In genomic region chr10:62101504-62102439, GRCm38 (mm10) we compare ENCODE assay signal across 8 mouse cellular contexts. TPM values are rescaled to one million over a fixed set of nuclear protein-coding genes. Genes with fewer than 3 reads are reported as not detected.
DNase-seq lines count a peak whose midpoint lies in the region; ATAC-seq and TF ChIP-seq lines count a peak whose summit lies in the region.

No protein-coding gene starts in this region.

- peak; percentile 85 for TF ChIP-seq CTCF in kidney, adult 2 months (conservative IDR thresholded peaks at IDR 0.05; ENCODE audit: insufficient read depth, insufficient read length, low read depth, low read length)

- DNase-seq in heart, embryonic 10.5 days (ENCODE audit: low spot score) = no peak
- peak; percentile 95 to 97 for DNase-seq in cerebellum, postnatal 10 days
- DNase-seq in frontal cortex, postnatal 14 days (ENCODE audit: low spot score in 2 of 2) = peak; percentile 84 to 86
- DNase-seq in kidney, adult 2 months = peak; percentile 67
- peak; percentile 82 for DNase-seq in limb, embryonic 10.5 days (ENCODE audit: low spot score)
- peak; percentile 46 for DNase-seq in splenic B cell, adult 2 months (ENCODE audit: low read depth, low spot score)

- no peak overlapping the region for H3K27ac ChIP-seq in heart, embryonic 16.5 days (ENCODE audit: low read length)
- no peak overlapping the region for H3K27ac ChIP-seq in heart, embryonic 10.5 days
- H3K27ac ChIP-seq in kidney, adult 2 months (ENCODE audit: insufficient read depth, low read depth, low read length) = no peak overlapping the region
- H3K27ac ChIP-seq in limb, embryonic 10.5 days = no peak overlapping the region
- peak overlapping the region; percentile 97 for H3K27ac ChIP-seq in midbrain, embryonic 16.5 days (ENCODE audit: low read length)

- H3K36me3 ChIP-seq in heart, embryonic 16.5 days (ENCODE audit: control insufficient read depth, insufficient read depth) = no peaks in the 10 kb centered on the region
- H3K36me3 ChIP-seq in heart, embryonic 10.5 days = no peaks in the 10 kb centered on the region
- H3K36me3 ChIP-seq in kidney, adult 2 months (ENCODE audit: control insufficient read depth, insufficient read depth, low read length) = no peaks in the 10 kb centered on the region
- H3K36me3 ChIP-seq in limb, embryonic 10.5 days = no peaks in the 10 kb centered on the region
- no peaks in the 10 kb centered on the region for H3K36me3 ChIP-seq in midbrain, embryonic 16.5 days (ENCODE audit: control insufficient read depth, insufficient read depth, low read length)
- no peaks in the 10 kb centered on the region for H3K36me3 ChIP-seq in splenic B cell, adult 2 months (ENCODE audit: control insufficient read depth, insufficient read depth, low read length, poor library complexity, severe bottlenecking)

- H3K4me1 ChIP-seq in heart, embryonic 16.5 days (ENCODE audit: control insufficient read depth, insufficient read depth, low read length) = no peaks in the 10 kb centered on the region
- H3K4me1 ChIP-seq in heart, embryonic 10.5 days = no peaks in the 10 kb centered on the region
- no peaks in the 10 kb centered on the region for H3K4me1 ChIP-seq in kidney, adult 2 months (ENCODE audit: control insufficient read depth, insufficient read depth, low read length)
- peaks cover 23% of the 10 kb centered on the region for H3K4me1 ChIP-seq in limb, embryonic 10.5 days
- peaks cover 24% of the 10 kb centered on the region for H3K4me1 ChIP-seq in midbrain, embryonic 16.5 days (ENCODE audit: control insufficient read depth, insufficient read depth, low read length)

- TF ChIP-seq POLR2A in kidney, adult 2 months (IDR thresholded peaks at IDR 0.05; ENCODE audit: low read depth, low read length) = no peak

- H3K9ac ChIP-seq in heart, embryonic 16.5 days (ENCODE audit: low read length) = no peak overlapping the region
- no peak overlapping the region for H3K9ac ChIP-seq in midbrain, embryonic 16.5 days (ENCODE audit: low read depth, low read length)

- H3K4me3 ChIP-seq in heart, embryonic 16.5 days (ENCODE audit: low read length) = no peak overlapping the region
- no peak overlapping the region for H3K4me3 ChIP-seq in heart, embryonic 10.5 days
- H3K4me3 ChIP-seq in kidney, adult 2 months (ENCODE audit: insufficient read depth, low read depth, low read length) = no peak overlapping the region
- no peak overlapping the region for H3K4me3 ChIP-seq in limb, embryonic 10.5 days
- no peak overlapping the region for H3K4me3 ChIP-seq in midbrain, embryonic 16.5 days (ENCODE audit: low read depth, low read length)

- no peak overlapping the region for H3K4me2 ChIP-seq in heart, embryonic 16.5 days (ENCODE audit: low read depth, low read length)
- peak overlapping the region; percentile 30; the same call in 1 of the 2 replicates for H3K4me2 ChIP-seq in midbrain, embryonic 16.5 days (ENCODE audit: low read length)

- no peaks in the 10 kb centered on the region for H3K9me3 ChIP-seq in heart, embryonic 16.5 days (replicated peaks; ENCODE audit: control insufficient read depth, low read length)
- no peaks in the 10 kb centered on the region for H3K9me3 ChIP-seq in heart, embryonic 10.5 days
- no peaks in the 10 kb centered on the region for H3K9me3 ChIP-seq in limb, embryonic 10.5 days (replicated peaks)
- H3K9me3 ChIP-seq in midbrain, embryonic 16.5 days (replicated peaks; ENCODE audit: control insufficient read depth, low read length, poor library complexity, severe bottlenecking) = no peaks in the 10 kb centered on the region

- WGBS in heart, embryonic 16.5 days = 13% methylated on average over 7 of the region's 7 CpGs
- WGBS in heart, embryonic 10.5 days = 17% methylated on average over 7 of the region's 7 CpGs
- WGBS in kidney, adult 2 months = 10% methylated on average over 7 of the region's 7 CpGs
- WGBS in limb, embryonic 10.5 days = 14% methylated on average over 7 of the region's 7 CpGs
- 6% methylated on average over 7 of the region's 7 CpGs for WGBS in midbrain, embryonic 16.5 days

- ATAC-seq in heart, embryonic 16.5 days (replicated peaks; ENCODE audit: extremely low read depth, insufficient read depth, low FRiP score) = 0 out of 2 replicates have a peak, but pooled peaks have one; percentile 18
- ATAC-seq in midbrain, embryonic 16.5 days = peak; percentile 87

- H3K27me3 ChIP-seq in heart, embryonic 16.5 days (ENCODE audit: control insufficient read depth, insufficient read depth, low read length) = peaks cover 15% of the 10 kb centered on the region
- H3K27me3 ChIP-seq in heart, embryonic 10.5 days (ENCODE audit: insufficient read depth, poor library complexity, severe bottlenecking) = peaks cover 66% of the 10 kb centered on the region
- no peaks in the 10 kb centered on the region for H3K27me3 ChIP-seq in kidney, adult 2 months (replicated peaks; ENCODE audit: control insufficient read depth, insufficient read depth, low read length)
- peaks cover 37% of the 10 kb centered on the region for H3K27me3 ChIP-seq in limb, embryonic 10.5 days (ENCODE audit: low read depth, poor library complexity, severe bottlenecking)
- H3K27me3 ChIP-seq in midbrain, embryonic 16.5 days (ENCODE audit: control insufficient read depth, insufficient read depth, low read depth, low read length) = no peaks in the 10 kb centered on the region
- H3K27me3 ChIP-seq in splenic B cell, adult 2 months (ENCODE audit: control insufficient read depth, insufficient read depth, low read length, poor library complexity, severe bottlenecking) = no peaks in the 10 kb centered on the region

RNA-seq across cellular contexts. Expression of gene Neurog3, which starts 31.1 kb away (rescaled TPM):
- not detected in 2 replicates for polyA plus RNA-seq in heart, embryonic 16.5 days (2015; fragmentation: Nextera tagmentation; extraction: Ambion mirVana)
- not detected in 2 replicates for polyA plus RNA-seq in heart, embryonic 10.5 days (2016; fragmentation: Nextera tagmentation; extraction: Ambion mirVana)
- not detected in 2 replicates for polyA plus RNA-seq in kidney, adult 2 months (2012; rRNA removed)
- polyA plus RNA-seq in limb, embryonic 10.5 days (2016; fragmentation: Nextera tagmentation; extraction: Ambion mirVana) = not detected in 2 replicates
- not detected in 2 replicates for polyA plus RNA-seq in midbrain, embryonic 16.5 days (2015; fragmentation: Nextera tagmentation; extraction: Ambion mirVana)

RNA-seq across cellular contexts. Expression of gene Fam241b, which starts 41.9 kb away (rescaled TPM):
- 3.5 and 4.5 TPM in 2 replicates for polyA plus RNA-seq in heart, embryonic 16.5 days (2015; fragmentation: Nextera tagmentation; extraction: Ambion mirVana)
- polyA plus RNA-seq in heart, embryonic 10.5 days (2016; fragmentation: Nextera tagmentation; extraction: Ambion mirVana) = 3.1 and 5.9 TPM in 2 replicates
- 9.6 and 10.3 TPM in 2 replicates for polyA plus RNA-seq in kidney, adult 2 months (2012; rRNA removed)
- 9.0 and 12.6 TPM in 2 replicates for polyA plus RNA-seq in limb, embryonic 10.5 days (2016; fragmentation: Nextera tagmentation; extraction: Ambion mirVana)
- 224 and 236 TPM in 2 replicates for polyA plus RNA-seq in midbrain, embryonic 16.5 days (2015; fragmentation: Nextera tagmentation; extraction: Ambion mirVana)

Comparison
In these comparisons a context has a peak if more than half of its experiments do, and no peak if none do; other contexts are left out.
1. RNA of gene Fam241b, which starts 41.9 kb away (polyA plus RNA-seq): 224 to 236 TPM in midbrain, embryonic 16.5 days; 9.0 to 12.6 TPM in limb, embryonic 10.5 days, 9.6 to 10.3 TPM in kidney, adult 2 months, 3.1 to 5.9 TPM in heart, embryonic 10.5 days and 3.5 to 4.5 TPM in heart, embryonic 16.5 days; every median in the first group is over 10 times any median in the second.